Mouse (Mus musculus): ENCODE measurements around the gene Zfp579. TPM values are rescaled to one million over a fixed set of nuclear protein-coding genes. Genes with fewer than 3 reads are reported as not detected.

The Zfp579 gene
- polyA plus RNA-seq (2014; fragmentation: Nextera tagmentation; extraction: Ambion mirVana), result 39.5 and 48.8 TPM in 2 replicates

GRCm38 (mm10) chr7:4996003-4996895 lies at the start of gene Zfp579:
TSS of gene Zfp579 (minus strand) at chr7:4996158.
- Histone ChIP-seq H3K4me2 (replicated peaks; ENCODE audit: low read depth, low read length) (peak within 1 kb of the TSS; percentile 45), H3K36me3 (ENCODE audit: control insufficient read depth, insufficient read depth, low read length) (peaks cover 17% of the 10 kb centered on the region), H3K9ac (replicated peaks; ENCODE audit: low read depth, low read length) (peak within 1 kb of the TSS; percentile 81), H3K27me3 (ENCODE audit: control insufficient read depth, insufficient read depth, low read length) (no peaks in the 10 kb centered on the region), H3K4me3 (ENCODE audit: low read depth, low read length) (peak within 1 kb of the TSS; percentile 72), H3K27ac (ENCODE audit: low read length) (peak within 1 kb of the TSS; percentile 59), H3K4me1 (ENCODE audit: control insufficient read depth, insufficient read depth, low read length) (no peaks in the 10 kb centered on the region; the same call in 1 of the 2 replicates), H3K9me3 (ENCODE audit: control insufficient read depth, low read depth, low read length) (peaks cover 12% of the 10 kb centered on the region; the same call in 1 of the 2 replicates)
- WGBS, result 7% methylated on average over 10 of the region's 26 CpGs
- ATAC-seq (ENCODE audit: insufficient number of reproducible peaks, insufficient read depth, low FRiP score, low read depth), result peak; percentile 83

- Histone ChIP-seq H3K4me1 (ENCODE audit: control insufficient read depth, insufficient read depth, low read length) (no peaks in the 10 kb centered on the region), H3K27me3 (ENCODE audit: control insufficient read depth, insufficient read depth, low read length) (no peaks in the 10 kb centered on the region), H3K9ac (replicated peaks; ENCODE audit: low read depth, low read length) (no peak overlapping the region), H3K4me3 (ENCODE audit: low read depth, low read length) (no peak overlapping the region), H3K4me2 (replicated peaks; ENCODE audit: low read depth, low read length) (no peak overlapping the region), H3K27ac (ENCODE audit: low read length) (no peak overlapping the region), H3K9me3 (ENCODE audit: control insufficient read depth, low read depth, low read length) (no peaks in the 10 kb centered on the region), H3K36me3 (ENCODE audit: control insufficient read depth, insufficient read depth, low read length) (no peaks in the 10 kb centered on the region)
- WGBS, result 77% methylated on average over 2 of the region's 2 CpGs
- ATAC-seq (ENCODE audit: insufficient number of reproducible peaks, insufficient read depth, low FRiP score, low read depth), result no peak
Measured at GRCm38 (mm10) chr7:5044981-5045380, 49.0 kb upstream of the Zfp579 start.

GRCm38 (mm10) chr7:5038940-5039339 lies 43.0 kb upstream of the Zfp579 start:
- Histone ChIP-seq H3K4me3 (ENCODE audit: low read depth, low read length) (peak overlapping the region; percentile 57), H3K4me2 (replicated peaks; ENCODE audit: low read depth, low read length) (peak overlapping the region; percentile 44), H3K9ac (replicated peaks; ENCODE audit: low read depth, low read length) (peak overlapping the region; percentile 63; the same call in 1 of the 2 replicates), H3K36me3 (ENCODE audit: control insufficient read depth, insufficient read depth, low read length) (peaks cover 15% of the 10 kb centered on the region; the same call in 1 of the 2 replicates), H3K9me3 (ENCODE audit: control insufficient read depth, low read depth, low read length) (no peaks in the 10 kb centered on the region; the same call in 1 of the 2 replicates), H3K4me1 (ENCODE audit: control insufficient read depth, insufficient read depth, low read length) (no peaks in the 10 kb centered on the region), H3K27ac (ENCODE audit: low read length) (peak overlapping the region; percentile 95; the same call in 1 of the 2 replicates), H3K27me3 (ENCODE audit: control insufficient read depth, insufficient read depth, low read length) (no peaks in the 10 kb centered on the region)
- WGBS, result 29% methylated on average over 5 of the region's 5 CpGs
- no peak for ATAC-seq (ENCODE audit: insufficient number of reproducible peaks, insufficient read depth, low FRiP score, low read depth)

- H3K4me2 ChIP-seq (replicated peaks; ENCODE audit: low read depth, low read length), result peak within 1 kb of the TSS; percentile 44
- H3K9me3 ChIP-seq (ENCODE audit: control insufficient read depth, low read depth, low read length), result no peaks in the 10 kb centered on the region; the same call in 1 of the 2 replicates
- under 1% methylated on average over 48 of the region's 48 CpGs for WGBS
- H3K4me3 ChIP-seq (ENCODE audit: low read depth, low read length), result peak within 1 kb of the TSS; percentile 57
- H3K27ac ChIP-seq (ENCODE audit: low read length), result peak within 1 kb of the TSS; percentile 95
- peak within 1 kb of the TSS; percentile 63 for H3K9ac ChIP-seq (replicated peaks; ENCODE audit: low read depth, low read length)
- no peaks in the 10 kb centered on the region for H3K27me3 ChIP-seq (ENCODE audit: control insufficient read depth, insufficient read depth, low read length)
- peaks cover 21% of the 10 kb centered on the region for H3K36me3 ChIP-seq (ENCODE audit: control insufficient read depth, insufficient read depth, low read length)
- no peaks in the 10 kb centered on the region for H3K4me1 ChIP-seq (ENCODE audit: control insufficient read depth, insufficient read depth, low read length)
- peak; percentile 96 for ATAC-seq (ENCODE audit: insufficient number of reproducible peaks, insufficient read depth, low FRiP score, low read depth)
Measured at GRCm38 (mm10) chr7:5038109-5038732, 42.3 kb upstream of the Zfp579 start, which contains the start of gene Zfp784. TSS of gene Zfp784 (minus strand) at chr7:5038446.

DNA sequence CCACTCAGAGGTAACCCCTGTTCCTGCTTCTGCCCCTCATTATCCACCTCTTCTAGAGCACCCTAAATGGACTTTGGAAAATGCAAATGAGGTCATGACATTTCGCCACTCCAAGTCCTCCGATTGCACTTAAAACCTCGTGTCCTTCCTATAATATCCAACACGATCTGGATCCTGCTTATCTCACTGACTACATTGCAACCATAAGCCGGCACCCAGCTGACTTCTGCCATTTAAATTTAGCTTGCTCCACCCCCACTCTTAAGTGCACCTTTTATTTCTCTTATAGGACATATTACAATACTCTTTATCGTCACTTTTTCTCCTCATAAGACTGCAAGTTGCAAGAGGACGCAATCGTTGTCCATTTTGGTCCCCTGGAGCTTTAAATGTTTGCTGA lies 41.5 kb upstream of the Zfp579 start:
- H3K9me3 ChIP-seq (ENCODE audit: control insufficient read depth, low read depth, low read length), result peaks cover 1% of the 10 kb centered on the region; the same call in 1 of the 2 replicates
- 87% methylated on average over 8 of the region's 8 CpGs for WGBS
- H3K27ac ChIP-seq (ENCODE audit: low read length), result peak overlapping the region; percentile 95
- peak overlapping the region; percentile 44 for H3K4me2 ChIP-seq (replicated peaks; ENCODE audit: low read depth, low read length)
- H3K4me1 ChIP-seq (ENCODE audit: control insufficient read depth, insufficient read depth, low read length), result no peaks in the 10 kb centered on the region
- peak overlapping the region; percentile 57 for H3K4me3 ChIP-seq (ENCODE audit: low read depth, low read length)
- H3K36me3 ChIP-seq (ENCODE audit: control insufficient read depth, insufficient read depth, low read length), result peaks cover 28% of the 10 kb centered on the region
- no peak overlapping the region for H3K9ac ChIP-seq (replicated peaks; ENCODE audit: low read depth, low read length)
- ATAC-seq (ENCODE audit: insufficient number of reproducible peaks, insufficient read depth, low FRiP score, low read depth), result no peak
- H3K27me3 ChIP-seq (ENCODE audit: control insufficient read depth, insufficient read depth, low read length), result no peaks in the 10 kb centered on the region

- Histone ChIP-seq H3K27me3 (ENCODE audit: control insufficient read depth, insufficient read depth, low read length) (no peaks in the 10 kb centered on the region), H3K9me3 (ENCODE audit: control insufficient read depth, low read depth, low read length) (peaks cover 6% of the 10 kb centered on the region; the same call in 1 of the 2 replicates), H3K4me2 (replicated peaks; ENCODE audit: low read depth, low read length) (no peak overlapping the region), H3K9ac (replicated peaks; ENCODE audit: low read depth, low read length) (no peak overlapping the region), H3K27ac (ENCODE audit: low read length) (no peak overlapping the region), H3K4me3 (ENCODE audit: low read depth, low read length) (no peak overlapping the region), H3K4me1 (ENCODE audit: control insufficient read depth, insufficient read depth, low read length) (no peaks in the 10 kb centered on the region), H3K36me3 (ENCODE audit: control insufficient read depth, insufficient read depth, low read length) (peaks cover 33% of the 10 kb centered on the region)
- 92% methylated on average over 7 of the region's 7 CpGs for WGBS
- ATAC-seq (ENCODE audit: insufficient number of reproducible peaks, insufficient read depth, low FRiP score, low read depth), result no peak
Measured at GRCm38 (mm10) chr7:5037026-5037425, 41.1 kb upstream of the Zfp579 start.

DNA sequence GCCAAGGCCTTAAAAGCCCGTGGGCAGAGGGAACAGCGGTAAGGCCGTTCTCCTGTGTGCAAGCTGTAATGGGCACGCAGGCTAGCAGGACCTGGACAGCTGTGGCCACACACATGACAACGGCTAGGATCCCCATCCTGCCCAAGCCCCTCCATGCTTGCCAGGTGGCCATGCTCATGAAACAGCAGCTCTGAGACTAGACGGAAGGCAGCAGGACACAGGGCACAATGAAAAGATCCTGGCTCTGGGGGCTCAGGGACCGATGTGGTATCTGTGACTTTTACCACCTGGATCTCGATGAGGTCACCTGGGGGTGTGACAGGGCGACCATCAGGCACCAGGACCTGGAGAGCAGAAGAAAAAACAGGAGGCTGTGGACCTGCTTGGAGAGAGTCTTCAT lies 40.2 kb upstream of the Zfp579 start:
- Histone ChIP-seq H3K4me2 (replicated peaks; ENCODE audit: low read depth, low read length) (no peak overlapping the region), H3K9me3 (ENCODE audit: control insufficient read depth, low read depth, low read length) (peaks cover 15% of the 10 kb centered on the region), H3K36me3 (ENCODE audit: control insufficient read depth, insufficient read depth, low read length) (peaks cover 41% of the 10 kb centered on the region), H3K4me3 (ENCODE audit: low read depth, low read length) (no peak overlapping the region), H3K4me1 (ENCODE audit: control insufficient read depth, insufficient read depth, low read length) (no peaks in the 10 kb centered on the region), H3K9ac (replicated peaks; ENCODE audit: low read depth, low read length) (no peak overlapping the region), H3K27ac (ENCODE audit: low read length) (no peak overlapping the region), H3K27me3 (ENCODE audit: control insufficient read depth, insufficient read depth, low read length) (no peaks in the 10 kb centered on the region)
- no peak for ATAC-seq (ENCODE audit: insufficient number of reproducible peaks, insufficient read depth, low FRiP score, low read depth)
- 91% methylated on average over 9 of the region's 9 CpGs for WGBS

DNA sequence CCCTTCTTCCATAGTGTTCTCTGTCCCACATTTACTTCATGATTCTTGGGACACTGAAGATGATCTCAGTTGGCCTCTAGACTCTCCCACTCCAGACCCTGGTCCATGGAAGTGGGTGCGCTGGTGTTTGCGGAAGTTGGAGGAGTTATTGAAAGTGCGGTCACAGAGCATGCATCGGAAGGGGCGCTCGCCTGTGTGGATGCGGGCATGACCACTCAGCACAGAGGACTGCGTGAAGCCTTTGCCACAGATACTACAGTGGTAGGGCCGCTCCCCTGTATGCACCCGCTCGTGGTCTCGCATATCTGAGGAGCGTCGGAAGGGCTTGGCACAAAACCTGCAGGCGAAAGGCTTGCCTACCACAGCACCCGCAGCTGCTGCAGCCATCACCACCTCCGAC lies 39.7 kb upstream of the Zfp579 start:
- Histone ChIP-seq H3K27ac (ENCODE audit: low read length) (no peak overlapping the region), H3K4me3 (ENCODE audit: low read depth, low read length) (no peak overlapping the region), H3K4me1 (ENCODE audit: control insufficient read depth, insufficient read depth, low read length) (no peaks in the 10 kb centered on the region), H3K27me3 (ENCODE audit: control insufficient read depth, insufficient read depth, low read length) (no peaks in the 10 kb centered on the region), H3K4me2 (replicated peaks; ENCODE audit: low read depth, low read length) (no peak overlapping the region), H3K36me3 (ENCODE audit: control insufficient read depth, insufficient read depth, low read length) (peaks cover 47% of the 10 kb centered on the region), H3K9me3 (ENCODE audit: control insufficient read depth, low read depth, low read length) (peaks cover 20% of the 10 kb centered on the region), H3K9ac (replicated peaks; ENCODE audit: low read depth, low read length) (no peak overlapping the region)
- ATAC-seq (ENCODE audit: insufficient number of reproducible peaks, insufficient read depth, low FRiP score, low read depth), result no peak
- 95% methylated on average over 17 of the region's 17 CpGs for WGBS
